Mouse (Mus musculus) thymus, postnatal 10 days (tissue): ENCODE measurements at regions not wholly inside any gene's neighbourhood (a gene's known extent, or its start where the extent isn't known, plus 50 kb on each side); places are given as distances from the start of the nearest gene placed in this dataset.

Source experiments
- DNase-seq, 2 experiments: peaks; one replicate each; pipeline ENCODE4 v3.0.0; 2021; ENCODE audit warnings: low spot score in 2 of 2

- DNase-seq, result no peak
Measured at GRCm38 (mm10) chr10:18907276-18907960, 62.6 kb downstream of the Perp start.

GRCm38 (mm10) chr10:18909307-18909706 is 64.5 kb downstream of the Perp start:
- no peak for DNase-seq

- peak; percentile 60 to 80 for DNase-seq
Measured at GRCm38 (mm10) chr10:18910898-18911297, 66.1 kb downstream of the Perp start.

- DNase-seq, result peak; percentile 71 to 87
Measured at GRCm38 (mm10) chr10:18917120-18917616, 72.3 kb downstream of the Perp start.

GRCm38 (mm10) chr10:18923088-18923821 is 78.4 kb downstream of the Perp start:
- no peak for DNase-seq

- no peak for DNase-seq
Measured at GRCm38 (mm10) chr10:18927811-18928210, 83.0 kb downstream of the Perp start.

GRCm38 (mm10) chr10:18931344-18931743 is 84.1 kb downstream of the Tnfaip3 start:
- no peak for DNase-seq

- DNase-seq, result no peak
Measured at GRCm38 (mm10) chr10:18941447-18941846, 74.0 kb downstream of the Tnfaip3 start.

- DNase-seq, result no peak
Measured at GRCm38 (mm10) chr10:18941908-18942307, 73.5 kb downstream of the Tnfaip3 start.

GRCm38 (mm10) chr10:18943296-18944075 is 72.0 kb downstream of the Tnfaip3 start:
- DNase-seq, result no peak

- DNase-seq, result no peak
Measured at GRCm38 (mm10) chr10:18946727-18947126, 68.7 kb downstream of the Tnfaip3 start.
